Mouse (Mus musculus): ENCODE measurements at regions not wholly inside any gene's neighbourhood (a gene's known extent, or its start where the extent isn't known, plus 50 kb on each side); places are given as distances from the start of the nearest gene placed in this dataset.

GRCm38 (mm10) chr15:27412304-27412703, 54.2 kb upstream of the Ank start:
- Histone ChIP-seq H3K4me3 (ENCODE audit: low read depth, low read length) (no peak overlapping the region), H3K4me1 (ENCODE audit: control insufficient read depth, insufficient read depth) (no peaks in the 10 kb centered on the region), H3K27me3 (ENCODE audit: control insufficient read depth, insufficient read depth, low read length) (no peaks in the 10 kb centered on the region), H3K27ac (ENCODE audit: low read depth) (no peak overlapping the region), H3K36me3 (replicated peaks; ENCODE audit: control insufficient read depth, insufficient read depth, low read length) (no peaks in the 10 kb centered on the region), H3K4me2 (ENCODE audit: low read depth, low read length) (no peak overlapping the region), H3K9ac (replicated peaks; ENCODE audit: low read depth, low read length) (no peak overlapping the region), H3K9me3 (replicated peaks; ENCODE audit: control insufficient read depth, low read length) (no peaks in the 10 kb centered on the region)
- no peak for ATAC-seq (ENCODE audit: insufficient read depth, low read depth)
- DNase-seq (ENCODE audit: low spot score): no peak
- 74% methylated on average over 2 of the region's 2 CpGs for WGBS
- TF ChIP-seq CTCF (IDR thresholded peaks at IDR 0.05; ENCODE audit: low read depth): no peak
- no peak for TF ChIP-seq EP300 (IDR thresholded peaks at IDR 0.05; ENCODE audit: low read depth)

- no peak for ATAC-seq (ENCODE audit: insufficient read depth, low read depth)
- Histone ChIP-seq H3K4me3 (ENCODE audit: low read depth, low read length) (no peak overlapping the region), H3K4me1 (ENCODE audit: control insufficient read depth, insufficient read depth) (no peaks in the 10 kb centered on the region), H3K27me3 (ENCODE audit: control insufficient read depth, insufficient read depth, low read length) (no peaks in the 10 kb centered on the region), H3K27ac (ENCODE audit: low read depth) (no peak overlapping the region), H3K9me3 (replicated peaks; ENCODE audit: control insufficient read depth, low read length) (no peaks in the 10 kb centered on the region), H3K9ac (replicated peaks; ENCODE audit: low read depth, low read length) (no peak overlapping the region), H3K36me3 (replicated peaks; ENCODE audit: control insufficient read depth, insufficient read depth, low read length) (no peaks in the 10 kb centered on the region), H3K4me2 (ENCODE audit: low read depth, low read length) (no peak overlapping the region)
- DNase-seq (ENCODE audit: low spot score): no peak
- WGBS: 37% methylated on average over 1 of the region's 1 CpGs
- TF ChIP-seq CTCF (IDR thresholded peaks at IDR 0.05; ENCODE audit: low read depth) (no peak), EP300 (IDR thresholded peaks at IDR 0.05; ENCODE audit: low read depth) (no peak)
Observed at GRCm38 (mm10) chr15:27412761-27413160, 53.7 kb upstream of the Ank start.

- H3K27me3 ChIP-seq (ENCODE audit: control insufficient read depth, insufficient read depth, low read length): no peaks in the 10 kb centered on the region
- H3K27ac ChIP-seq (ENCODE audit: low read depth): no peak overlapping the region
- H3K36me3 ChIP-seq (replicated peaks; ENCODE audit: control insufficient read depth, insufficient read depth, low read length): no peaks in the 10 kb centered on the region
- H3K9me3 ChIP-seq (replicated peaks; ENCODE audit: control insufficient read depth, low read length): no peaks in the 10 kb centered on the region
- H3K9ac ChIP-seq (replicated peaks; ENCODE audit: low read depth, low read length): no peak overlapping the region
- 80% methylated on average over 7 of the region's 7 CpGs for WGBS
- no peak overlapping the region for H3K4me2 ChIP-seq (ENCODE audit: low read depth, low read length)
- ATAC-seq (ENCODE audit: insufficient read depth, low read depth): no peak
- TF ChIP-seq CTCF (IDR thresholded peaks at IDR 0.05; ENCODE audit: low read depth) (no peak), EP300 (IDR thresholded peaks at IDR 0.05; ENCODE audit: low read depth) (no peak)
- no peak overlapping the region for H3K4me3 ChIP-seq (ENCODE audit: low read depth, low read length)
- no peak for DNase-seq (ENCODE audit: low spot score)
- no peaks in the 10 kb centered on the region for H3K4me1 ChIP-seq (ENCODE audit: control insufficient read depth, insufficient read depth)
Observed at GRCm38 (mm10) chr15:27413486-27413885, 53.0 kb upstream of the Ank start.

GRCm38 (mm10) chr15:27414819-27415218, 51.7 kb upstream of the Ank start:
- DNase-seq (ENCODE audit: low spot score) (peak; percentile 7), ATAC-seq (ENCODE audit: insufficient read depth, low read depth) (no peak)
- H3K4me1 ChIP-seq (ENCODE audit: control insufficient read depth, insufficient read depth): no peaks in the 10 kb centered on the region
- no peaks in the 10 kb centered on the region for H3K9me3 ChIP-seq (replicated peaks; ENCODE audit: control insufficient read depth, low read length)
- TF ChIP-seq EP300 (IDR thresholded peaks at IDR 0.05; ENCODE audit: low read depth) (no peak), CTCF (IDR thresholded peaks at IDR 0.05; ENCODE audit: low read depth) (no peak)
- 43% methylated on average over 7 of the region's 7 CpGs for WGBS
- H3K27me3 ChIP-seq (ENCODE audit: control insufficient read depth, insufficient read depth, low read length): no peaks in the 10 kb centered on the region
- no peaks in the 10 kb centered on the region for H3K36me3 ChIP-seq (replicated peaks; ENCODE audit: control insufficient read depth, insufficient read depth, low read length)
- H3K27ac ChIP-seq (ENCODE audit: low read depth): no peak overlapping the region
- H3K4me3 ChIP-seq (ENCODE audit: low read depth, low read length): no peak overlapping the region
- H3K9ac ChIP-seq (replicated peaks; ENCODE audit: low read depth, low read length): no peak overlapping the region
- H3K4me2 ChIP-seq (ENCODE audit: low read depth, low read length): no peak overlapping the region

All from heart, postnatal 0 days (tissue).